Mouse (Mus musculus) 3T3-L1 (cell line): ENCODE data around the gene Olfr180.

Source experiments
- DNase-seq: peaks from one replicate; pipeline ENCODE4 v3.0.0-alpha.2; 2015; ENCODE audit warnings: low read depth, low spot score

Gene Olfr180

GRCm38 (mm10) chr16:58929292-58929691 is at the start of gene Olfr180:
TSS of gene Olfr180 (minus strand) at chr16:58929392.
- no peak for DNase-seq

GRCm38 (mm10) chr16:58928655-58929054 is 537 bp downstream of the Olfr180 start, which contains the start of gene Olfr181:
TSS of gene Olfr181 (minus strand) at chr16:58928755.
- no peak for DNase-seq

- DNase-seq = no peak
Measured at GRCm38 (mm10) chr16:58891963-58892362, 37.2 kb downstream of the Olfr180 start, which contains the start of gene Olfr178. TSS of gene Olfr178 (minus strand) at chr16:58892063.

GRCm38 (mm10) chr16:58884416-58884815 is 44.8 kb downstream of the Olfr180 start:
- DNase-seq = no peak

- no peak for DNase-seq
Measured at GRCm38 (mm10) chr16:58874668-58875067, 54.5 kb downstream of the Olfr180 start, which contains the start of gene Olfr177. TSS of gene Olfr177 (minus strand) at chr16:58874768.
